Mouse (Mus musculus) liver, adult 2 months (tissue): ENCODE data around the gene Shank1. TPM values are rescaled to one million over a fixed set of nuclear protein-coding genes. Genes with fewer than 3 reads are reported as not detected.

Experiments used
- DNase-seq: peaks from one replicate; pipeline ENCODE4 v3.0.0-alpha.2; 2011; ENCODE audit warnings: low read depth, low spot score; ENCODE audit errors: extremely low read depth
- H3K27ac ChIP-seq: fragments of 200-500 bp; replicated peaks from 2 replicates; pipeline ENCODE4 v1.5.1; 2012; ENCODE audit warnings: low read depth, mild to moderate bottlenecking, control low read depth, inconsistent platforms, low read length; ENCODE audit not compliant: insufficient read depth
- H3K27me3 ChIP-seq: fragments of 200-500 bp; 2 replicates; pipeline ENCODE4 v1.6.1; 2012; ENCODE audit warnings: mild to moderate bottlenecking, moderate library complexity, low read length, inconsistent platforms; ENCODE audit not compliant: control insufficient read depth, insufficient read depth
- H3K36me3 ChIP-seq: fragments of 200-500 bp; 2 replicates; pipeline ENCODE4 v1.6.1; 2012; ENCODE audit warnings: low read length, inconsistent platforms; ENCODE audit not compliant: control insufficient read depth, insufficient read depth
- H3K4me1 ChIP-seq: fragments of 200-500 bp; 2 replicates; pipeline ENCODE4 v1.6.1; 2011; ENCODE audit warnings: low read length; ENCODE audit not compliant: control insufficient read depth, insufficient read depth
- H3K4me3 ChIP-seq: fragments of 200-500 bp; 2 replicates; pipeline ENCODE4 v1.5.1; 2011; ENCODE audit warnings: low read depth, mild to moderate bottlenecking, control low read depth, low read length, moderate library complexity; ENCODE audit not compliant: insufficient read depth
- H3K79me2 ChIP-seq: fragments of 200-500 bp; 2 replicates; pipeline ENCODE4 v1.6.1; 2012; ENCODE audit warnings: inconsistent platforms, mild to moderate bottlenecking, low read length, moderate library complexity; ENCODE audit not compliant: control insufficient read depth, insufficient read depth
- H3K9ac ChIP-seq: fragments of 200-500 bp; 2 replicates; pipeline ENCODE4 v1.6.1; 2012; ENCODE audit warnings: low read depth, mild to moderate bottlenecking, control low read depth, inconsistent platforms, low read length
- CTCF ChIP-seq: fragments of 200-500 bp; IDR thresholded peaks from 2 replicates; pipeline ENCODE4 v1.5.1; 2011; ENCODE audit warnings: low read depth, low read length, control low read depth
- POLR2A ChIP-seq: fragments of 200-500 bp; IDR thresholded peaks from 2 replicates; pipeline ENCODE4 v1.6.1; 2011; ENCODE audit warnings: low read length, control low read depth; ENCODE audit not compliant: insufficient read depth; ENCODE audit errors: extremely low read depth
- WGBS: fragments of 180-500 bp; shearing (Covaris S2); methylation state at CpG from one replicate; pipeline ENCODE4 v1.1.7; 2018; 5-methylcytosine and 5-hydroxymethylcytosine counted together
- polyA plus RNA-seq: library from polyadenylated mRNA; depleted of rRNA; stranded (reverse); fragments of >200 nt; gene quantifications from 2 replicates; pipeline ENCODE4 v1.2.3, GENCODE M21; 2012
- total RNA-seq: library from RNA; depleted of rRNA; stranded (reverse); fragments of >200 nt; gene quantifications from 2 replicates; pipeline ENCODE4 v1.2.3, GENCODE M21; 2014

The Shank1 gene
- total and polyA plus RNA-seq, 2 experiments = 0.04 TPM; not detected in 1

DNA sequence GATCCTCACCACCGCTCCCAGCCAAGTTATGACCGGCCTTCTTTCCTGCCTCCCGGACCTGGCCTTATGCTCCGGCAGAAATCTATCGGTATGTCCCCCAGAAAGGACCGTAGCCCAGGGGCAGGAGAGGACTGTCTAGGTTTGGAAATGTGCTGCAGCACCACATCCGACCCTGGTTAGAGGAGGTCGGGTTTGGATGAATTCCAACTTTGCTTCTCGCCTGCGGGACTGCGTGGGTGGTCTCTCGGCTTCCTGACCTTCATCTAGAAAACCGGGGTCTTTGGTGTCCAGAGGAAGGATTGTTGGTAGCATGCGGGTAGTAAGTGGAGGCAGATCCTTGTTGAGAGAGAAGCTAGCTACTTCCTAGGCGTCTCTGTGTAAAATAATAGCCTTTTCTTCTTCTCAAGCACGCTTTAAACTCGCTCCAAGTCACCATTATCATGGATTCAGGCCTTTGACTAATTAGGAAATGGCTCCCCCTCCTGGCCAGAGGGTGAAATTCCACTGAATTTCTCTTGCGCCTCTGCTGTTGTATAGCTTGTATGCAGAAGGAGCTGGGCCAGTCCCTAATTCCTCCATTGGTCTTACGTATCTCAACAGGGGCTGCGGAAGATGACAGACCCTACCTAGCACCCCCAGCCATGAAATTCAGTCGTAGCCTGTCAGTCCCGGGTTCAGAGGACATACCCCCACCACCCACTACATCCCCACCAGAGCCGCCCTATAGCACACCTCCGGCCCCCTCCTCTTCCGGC lies 41.1 kb downstream of the Shank1 start:
- peak; percentile 57 for DNase-seq
- Histone ChIP-seq H3K27ac (no peak overlapping the region), H3K36me3 (no peaks in the 10 kb centered on the region), H3K79me2 (no peaks in the 10 kb centered on the region), H3K4me1 (no peaks in the 10 kb centered on the region), H3K27me3 (peaks cover 28% of the 10 kb centered on the region), H3K9ac (no peak overlapping the region), H3K4me3 (no peak overlapping the region)
- TF ChIP-seq CTCF (peak; percentile 60), POLR2A (no peak)
- WGBS = 10% methylated on average over 25 of the region's 25 CpGs

DNA sequence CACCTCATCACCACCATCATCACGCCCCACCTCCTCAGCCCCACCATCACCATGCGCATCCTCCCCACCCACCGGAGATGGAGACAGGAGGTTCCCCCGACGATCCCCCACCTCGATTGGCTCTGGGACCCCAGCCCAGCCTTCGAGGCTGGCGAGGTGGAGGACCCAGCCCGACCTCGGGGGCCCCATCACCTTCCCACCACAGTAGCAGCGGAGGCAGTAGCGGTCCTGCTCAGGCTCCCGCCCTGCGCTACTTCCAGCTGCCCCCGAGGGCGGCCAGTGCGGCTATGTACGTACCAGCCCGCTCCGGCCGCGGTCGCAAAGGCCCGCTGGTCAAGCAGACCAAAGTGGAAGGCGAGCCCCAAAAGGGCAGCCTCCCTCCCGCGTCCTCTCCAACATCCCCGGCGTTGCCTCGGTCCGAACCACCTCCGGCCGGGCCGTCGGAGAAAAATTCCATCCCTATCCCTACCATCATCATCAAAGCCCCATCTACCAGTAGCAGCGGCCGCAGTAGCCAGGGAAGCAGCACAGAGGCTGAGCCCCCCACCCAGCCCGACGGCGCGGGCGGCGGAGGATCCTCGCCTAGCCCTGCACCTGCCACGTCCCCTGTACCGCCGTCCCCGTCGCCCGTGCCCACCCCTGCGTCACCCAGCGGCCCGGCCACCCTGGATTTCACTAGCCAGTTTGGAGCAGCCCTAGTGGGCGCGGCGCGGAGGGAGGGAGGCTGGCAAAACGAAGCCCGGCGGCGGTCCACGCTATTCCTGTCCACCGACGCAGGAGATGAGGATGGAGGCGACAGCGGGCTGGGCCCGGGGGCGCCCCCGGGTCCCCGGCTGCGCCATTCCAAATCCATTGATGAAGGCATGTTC lies 42.1 kb downstream of the Shank1 start:
- no peak for TF ChIP-seq CTCF
- no peak for TF ChIP-seq POLR2A
- no peak for DNase-seq
- H3K79me2 ChIP-seq = no peaks in the 10 kb centered on the region
- H3K27ac ChIP-seq = no peak overlapping the region
- no peaks in the 10 kb centered on the region for H3K36me3 ChIP-seq
- H3K9ac ChIP-seq = no peak overlapping the region
- peaks cover 32% of the 10 kb centered on the region for H3K27me3 ChIP-seq
- no peak overlapping the region for H3K4me3 ChIP-seq
- no peaks in the 10 kb centered on the region for H3K4me1 ChIP-seq
- WGBS = 9% methylated on average over 70 of the region's 71 CpGs

DNA sequence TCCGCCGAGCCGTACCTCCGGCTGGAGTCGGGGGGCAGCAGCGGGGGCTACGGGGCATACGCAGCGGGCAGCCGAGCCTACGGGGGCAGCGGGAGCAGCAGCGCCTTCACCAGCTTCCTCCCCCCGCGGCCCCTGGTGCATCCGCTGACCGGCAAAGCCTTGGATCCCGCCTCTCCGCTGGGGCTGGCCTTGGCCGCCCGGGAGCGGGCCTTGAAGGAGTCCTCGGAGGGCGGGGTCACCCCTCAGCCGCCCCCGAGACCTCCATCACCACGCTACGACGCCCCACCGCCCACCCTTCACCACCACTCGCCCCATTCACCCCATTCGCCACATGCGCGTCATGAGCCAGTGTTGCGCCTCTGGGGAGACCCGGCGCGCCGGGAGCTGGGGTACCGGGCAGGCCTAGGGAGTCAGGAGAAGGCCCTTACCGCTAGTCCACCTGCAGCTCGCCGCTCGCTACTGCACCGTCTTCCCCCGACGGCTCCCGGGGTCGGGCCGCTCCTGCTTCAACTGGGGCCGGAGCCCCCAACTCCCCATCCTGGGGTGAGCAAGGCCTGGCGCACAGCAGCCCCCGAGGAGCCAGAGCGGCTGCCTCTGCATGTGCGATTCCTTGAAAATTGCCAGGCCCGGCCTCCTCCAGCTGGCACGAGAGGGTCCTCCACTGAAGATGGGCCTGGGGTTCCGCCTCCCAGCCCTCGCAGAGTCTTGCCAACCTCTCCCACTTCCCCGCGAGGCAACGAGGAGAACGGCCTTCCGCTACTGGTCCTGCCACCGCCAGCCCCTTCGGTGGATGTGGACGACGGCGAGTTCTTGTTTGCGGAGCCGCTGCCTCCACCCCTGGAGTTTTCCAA lies 42.9 kb downstream of the Shank1 start:
- Histone ChIP-seq H3K27me3 (peaks cover 34% of the 10 kb centered on the region), H3K4me3 (no peak overlapping the region), H3K36me3 (no peaks in the 10 kb centered on the region), H3K27ac (no peak overlapping the region), H3K9ac (no peak overlapping the region), H3K4me1 (no peaks in the 10 kb centered on the region), H3K79me2 (no peaks in the 10 kb centered on the region)
- WGBS = 5% methylated on average over 71 of the region's 71 CpGs
- TF ChIP-seq CTCF (no peak), POLR2A (no peak)
- no peak for DNase-seq

DNA sequence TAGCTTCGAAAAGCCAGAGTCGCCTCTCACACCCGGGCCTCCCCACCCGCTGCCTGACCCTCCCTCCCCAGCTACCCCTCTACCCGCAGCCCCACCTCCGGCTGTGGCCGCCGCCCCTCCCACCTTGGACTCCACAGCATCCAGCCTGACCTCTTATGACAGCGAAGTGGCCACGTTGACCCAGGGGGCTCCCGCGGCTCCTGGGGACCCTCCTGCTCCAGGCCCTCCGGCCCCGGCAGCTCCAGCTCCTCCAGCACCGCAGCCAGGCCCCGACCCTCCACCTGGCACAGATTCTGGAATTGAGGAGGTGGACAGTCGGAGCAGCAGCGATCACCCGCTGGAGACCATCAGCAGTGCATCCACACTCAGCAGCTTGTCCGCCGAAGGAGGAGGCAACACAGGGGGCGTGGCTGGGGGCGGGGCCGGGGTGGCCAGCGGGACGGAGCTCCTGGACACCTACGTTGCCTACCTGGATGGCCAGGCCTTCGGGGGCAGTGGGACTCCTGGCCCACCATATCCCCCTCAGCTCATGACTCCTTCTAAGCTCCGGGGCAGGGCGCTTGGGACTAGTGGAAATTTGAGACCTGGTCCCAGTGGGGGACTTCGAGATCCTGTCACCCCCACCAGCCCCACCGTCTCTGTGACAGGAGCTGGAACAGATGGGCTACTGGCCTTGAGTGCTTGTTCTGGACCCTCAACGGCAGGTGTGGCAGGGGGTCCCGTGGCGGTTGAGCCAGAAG lies 43.7 kb downstream of the Shank1 start:
- TF ChIP-seq CTCF (no peak), POLR2A (no peak)
- no peaks in the 10 kb centered on the region for H3K79me2 ChIP-seq
- H3K4me3 ChIP-seq = no peak overlapping the region
- H3K9ac ChIP-seq = no peak overlapping the region
- 4% methylated on average over 30 of the region's 35 CpGs for WGBS
- no peaks in the 10 kb centered on the region for H3K4me1 ChIP-seq
- no peak overlapping the region for H3K27ac ChIP-seq
- H3K27me3 ChIP-seq = peaks cover 34% of the 10 kb centered on the region
- H3K36me3 ChIP-seq = no peaks in the 10 kb centered on the region
- no peak for DNase-seq

DNA sequence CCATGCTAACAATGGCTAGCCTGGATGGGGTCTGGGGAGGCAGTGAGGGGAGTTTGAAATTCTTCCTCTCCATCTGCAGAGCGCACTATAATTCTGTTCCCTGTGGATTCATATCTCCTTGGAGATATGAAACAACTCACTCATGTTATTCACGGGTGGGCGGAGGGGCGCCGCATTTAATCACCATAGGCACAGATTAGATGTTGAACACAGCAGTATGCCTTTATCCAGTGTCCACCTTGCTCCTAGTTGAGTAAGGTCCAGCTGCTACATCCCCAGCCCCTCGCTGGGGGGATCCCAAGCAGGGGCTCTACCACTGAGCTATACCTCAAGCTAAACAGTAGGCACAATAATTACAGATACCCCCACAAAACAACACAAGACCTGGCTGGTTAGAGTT lies 45.4 kb downstream of the Shank1 start:
- TF ChIP-seq POLR2A (no peak), CTCF (no peak)
- H3K4me3 ChIP-seq = no peak overlapping the region
- H3K4me1 ChIP-seq = peaks cover 1% of the 10 kb centered on the region; the same call in 1 of the 2 replicates
- DNase-seq = no peak
- H3K27ac ChIP-seq = no peak overlapping the region
- no peaks in the 10 kb centered on the region for H3K36me3 ChIP-seq
- H3K9ac ChIP-seq = no peak overlapping the region
- 74% methylated on average over 6 of the region's 6 CpGs for WGBS
- H3K27me3 ChIP-seq = peaks cover 40% of the 10 kb centered on the region
- H3K79me2 ChIP-seq = no peaks in the 10 kb centered on the region
